In genomic region chr9:37177107-37177506, GRCm38 (mm10) we compare ENCODE assay signal across 8 mouse cellular contexts. TPM values are rescaled to one million over a fixed set of nuclear protein-coding genes. Genes with fewer than 3 reads are reported as not detected.
DNase-seq lines count a peak whose midpoint lies in the region; ATAC-seq and TF ChIP-seq lines count a peak whose summit lies in the region.

No protein-coding gene starts in this region.

- DNase-seq in B cell, adult 2 months, result peak; percentile 73 to 76
- peak; percentile 34 to 80 for DNase-seq in adrenal gland, adult (ENCODE audit: inconsistent age in 2 of 2, low spot score in 1 of 2)
- peak; percentile 79 for DNase-seq in embryo, embryonic 9.5 days (ENCODE audit: extremely low spot score)
- peak; percentile 36 to 62 for DNase-seq in heart, adult 2 months
- peak; percentile 81 for DNase-seq in kidney, postnatal 10 days
- DNase-seq in liver, postnatal 0 days, result peak; percentile 55
- peak; percentile 76 for DNase-seq in testis, postnatal 10 days (ENCODE audit: low spot score)

- no peak overlapping the region for H3K4me3 ChIP-seq in heart, adult 2 months
- H3K4me3 ChIP-seq in liver, postnatal 0 days (ENCODE audit: low read depth, low read length), result no peak overlapping the region

- no peak overlapping the region for H3K9ac ChIP-seq in heart, adult 2 months (ENCODE audit: low read depth, low read length)
- no peak overlapping the region for H3K9ac ChIP-seq in liver, postnatal 0 days (replicated peaks)

- no peak for TF ChIP-seq POLR2A in heart, adult 2 months (IDR thresholded peaks at IDR 0.05; ENCODE audit: insufficient read depth, low read depth, low read length)

- no peak for TF ChIP-seq EP300 in heart, adult 2 months (IDR thresholded peaks at IDR 0.05; ENCODE audit: insufficient read depth, low read depth, low read length)
- TF ChIP-seq EP300 in liver, postnatal 0 days (IDR thresholded peaks at IDR 0.05; ENCODE audit: low read depth), result no peak

- TF ChIP-seq CTCF in heart, adult 2 months (IDR thresholded peaks at IDR 0.05), result no peak; the same call in none of the 2 replicates
- TF ChIP-seq CTCF in liver, postnatal 0 days (IDR thresholded peaks at IDR 0.05; ENCODE audit: low read depth), result peak; percentile 92

- 0 out of 2 replicates have a peak, but pooled peaks cover 2% of the 10 kb centered on the region for H3K4me1 ChIP-seq in heart, adult 2 months (ENCODE audit: control insufficient read depth, insufficient read depth, low read length)
- H3K4me1 ChIP-seq in liver, postnatal 0 days (ENCODE audit: insufficient read depth), result no peaks in the 10 kb centered on the region

- intact Hi-C loops in heart, adult 2 months (cut with DNase I), result loop anchor here (1.0 to 10.0 kb wide), 2 partner anchors 53 to 148 kb away; no protein-coding TSS in a partner anchor

- no peaks in the 10 kb centered on the region for H3K27me3 ChIP-seq in heart, adult 2 months (ENCODE audit: control insufficient read depth, insufficient read depth, low read length)
- H3K27me3 ChIP-seq in liver, postnatal 0 days (ENCODE audit: insufficient read depth, low read length), result no peaks in the 10 kb centered on the region

- 7% methylated on average over 5 of the region's 5 CpGs for WGBS in heart, adult 2 months
- 3% methylated on average over 5 of the region's 5 CpGs for WGBS in liver, postnatal 0 days (ENCODE audit: insufficient replicate concordance)

- H3K4me2 ChIP-seq in liver, postnatal 0 days (ENCODE audit: low read depth, low read length), result no peak overlapping the region

- ATAC-seq in liver, postnatal 0 days, result peak; percentile 33; the same call in 1 of the 2 replicates
- ATAC-seq in neutrophil, adult 5-6 weeks (ENCODE audit: extremely low read depth, insufficient number of reproducible peaks, low FRiP score, poor library complexity, severe bottlenecking), result peak; percentile 73

- no peaks in the 10 kb centered on the region for H3K36me3 ChIP-seq in heart, adult 2 months (ENCODE audit: control insufficient read depth, insufficient read depth, low read length)
- no peaks in the 10 kb centered on the region for H3K36me3 ChIP-seq in liver, postnatal 0 days (replicated peaks; ENCODE audit: insufficient read depth, low read length)

- no peaks in the 10 kb centered on the region for H3K9me3 ChIP-seq in liver, postnatal 0 days (ENCODE audit: low read length)

- no peak overlapping the region for H3K27ac ChIP-seq in heart, adult 2 months
- H3K27ac ChIP-seq in liver, postnatal 0 days (ENCODE audit: low read depth), result no peak overlapping the region

- no peaks in the 10 kb centered on the region for H3K79me2 ChIP-seq in heart, adult 2 months (replicated peaks; ENCODE audit: control insufficient read depth, insufficient read depth, low read length)

RNA-seq across cellular contexts. Expression of gene Pknox2, which starts 29.9 kb away (rescaled TPM):
- 1 to 10 TPM; 7.8 to 9.0 TPM for total RNA-seq in heart, adult 2 months (2021)
- polyA plus RNA-seq in heart, adult 2 months (2012; rRNA removed), result 9.9 and 13.5 TPM in 2 replicates
- 0.18 and 0.27 TPM in 2 replicates for polyA plus RNA-seq in liver, postnatal 0 days (2015; fragmentation: Nextera tagmentation; extraction: Ambion mirVana)
- not detected in 2 replicates for total RNA-seq in neutrophil, adult 5-6 weeks (2017)

RNA-seq across cellular contexts. Expression of gene Tmem218, which starts 30.9 kb away (rescaled TPM):
- 1 to 10 TPM; 6.6 to 7.1 TPM for total RNA-seq in heart, adult 2 months (2021)
- 4.2 and 7.7 TPM in 2 replicates for polyA plus RNA-seq in heart, adult 2 months (2012; rRNA removed)
- 2.7 and 3.3 TPM in 2 replicates for polyA plus RNA-seq in liver, postnatal 0 days (2015; fragmentation: Nextera tagmentation; extraction: Ambion mirVana)
- 2.0 and 2.8 TPM in 2 replicates for total RNA-seq in neutrophil, adult 5-6 weeks (2017)
